Mouse (Mus musculus) neural tube, embryonic 14.5 days (tissue): ENCODE results near the gene Epha6. TPM values are rescaled to one million over a fixed set of nuclear protein-coding genes. Genes with fewer than 3 reads are reported as not detected.

Experiments
- ATAC-seq: fragments of 200-750 bp; cut with Nextera tagmentation; 2 replicates; pipeline ENCODE4 v1.8.0; 2017; ENCODE audit warnings: low read depth, mild to moderate bottlenecking, moderate TSS enrichment, moderate library complexity
- H3K27ac ChIP-seq: fragments of 300-500 bp; sonication (generic); 2 replicates; pipeline ENCODE4 v1.5.1; 2014; ENCODE audit warnings: low read depth, mild to moderate bottlenecking, control low read depth, low read length, moderate library complexity, mixed read lengths
- H3K27me3 ChIP-seq: fragments of 300-500 bp; sonication (generic); 2 replicates; pipeline ENCODE4 v1.6.1; 2014; ENCODE audit warnings: low read length; ENCODE audit not compliant: control insufficient read depth, insufficient read depth
- H3K36me3 ChIP-seq: fragments of 300-500 bp; sonication (generic); 2 replicates; pipeline ENCODE4 v1.6.1; 2014; ENCODE audit warnings: low read length, mixed read lengths; ENCODE audit not compliant: control insufficient read depth, insufficient read depth
- H3K4me1 ChIP-seq: fragments of 300-500 bp; sonication (generic); 2 replicates; pipeline ENCODE4 v1.6.1; 2014; ENCODE audit warnings: low read length; ENCODE audit not compliant: control insufficient read depth, insufficient read depth
- H3K4me2 ChIP-seq: fragments of 300-500 bp; sonication (generic); 2 replicates; pipeline ENCODE4 v1.6.1; 2014; ENCODE audit warnings: mild to moderate bottlenecking, low read depth, low read length, control low read depth
- H3K4me3 ChIP-seq: fragments of 300-500 bp; sonication (generic); 2 replicates; pipeline ENCODE4 v1.5.1; 2014; ENCODE audit warnings: low read depth, low read length, control low read depth, mixed read lengths
- H3K9ac ChIP-seq: fragments of 300-500 bp; sonication (generic); replicated peaks from 2 replicates; pipeline ENCODE4 v1.6.1; 2014; ENCODE audit warnings: low read depth, mild to moderate bottlenecking, control low read depth, low read length, mixed read lengths
- H3K9me3 ChIP-seq: fragments of 300-500 bp; sonication (generic); 2 replicates; pipeline ENCODE4 v1.6.1; 2016; ENCODE audit warnings: low read length; ENCODE audit not compliant: control insufficient read depth
- WGBS: fragments of 180-500 bp; shearing (Covaris S2); extraction: QIAGEN DNeasy Blood & Tissue Kit; methylation state at CpG from one replicate; pipeline ENCODE4 v1.1.7; 2014; 5-methylcytosine and 5-hydroxymethylcytosine counted together
- polyA plus RNA-seq: library from polyadenylated mRNA; unstranded; fragments of >200 nt; fragmentation: Nextera tagmentation; extraction: Ambion mirVana; gene quantifications from 2 replicates; pipeline ENCODE4 v1.2.1, GENCODE M21; 2014

Epha6 gene
- polyA plus RNA-seq, 1 experiment from 2014 or later = 11.2 TPM

- H3K27me3 ChIP-seq = no peaks in the 10 kb centered on the region
- no peaks in the 10 kb centered on the region for H3K36me3 ChIP-seq
- no peak overlapping the region for H3K4me2 ChIP-seq
- no peak for ATAC-seq
- H3K9ac ChIP-seq = no peak overlapping the region
- H3K9me3 ChIP-seq = no peaks in the 10 kb centered on the region
- WGBS = 87% methylated on average over 2 of the region's 2 CpGs
- H3K4me3 ChIP-seq = no peak overlapping the region
- no peak overlapping the region for H3K27ac ChIP-seq
- H3K4me1 ChIP-seq = no peaks in the 10 kb centered on the region
These were observed 833.0 kb downstream of the Epha6 start for GRCm38 (mm10) chr16:59772297-59772696.

GRCm38 (mm10) chr16:59770421-59770820 is 834.9 kb downstream of the Epha6 start:
- no peak for ATAC-seq
- no peaks in the 10 kb centered on the region for H3K36me3 ChIP-seq
- H3K4me1 ChIP-seq = no peaks in the 10 kb centered on the region
- no peak overlapping the region for H3K4me2 ChIP-seq
- H3K9ac ChIP-seq = no peak overlapping the region
- WGBS = 93% methylated on average over 1 of the region's 1 CpGs
- no peaks in the 10 kb centered on the region for H3K27me3 ChIP-seq
- H3K9me3 ChIP-seq = no peaks in the 10 kb centered on the region
- H3K27ac ChIP-seq = no peak overlapping the region
- H3K4me3 ChIP-seq = no peak overlapping the region

- no peak for ATAC-seq
- no peak overlapping the region for H3K9ac ChIP-seq
- H3K9me3 ChIP-seq = no peaks in the 10 kb centered on the region
- no peak overlapping the region for H3K4me2 ChIP-seq
- H3K4me3 ChIP-seq = no peak overlapping the region
- no peak overlapping the region for H3K27ac ChIP-seq
- H3K36me3 ChIP-seq = no peaks in the 10 kb centered on the region
- no peaks in the 10 kb centered on the region for H3K4me1 ChIP-seq
- no peaks in the 10 kb centered on the region for H3K27me3 ChIP-seq
- 82% methylated on average over 7 of the region's 7 CpGs for WGBS
These were observed 835.4 kb downstream of the Epha6 start for GRCm38 (mm10) chr16:59769936-59770335.

- 87% methylated on average over 4 of the region's 4 CpGs for WGBS
- Histone ChIP-seq H3K36me3 (no peaks in the 10 kb centered on the region), H3K27ac (no peak overlapping the region), H3K9ac (no peak overlapping the region), H3K9me3 (no peaks in the 10 kb centered on the region), H3K27me3 (no peaks in the 10 kb centered on the region), H3K4me2 (no peak overlapping the region), H3K4me1 (no peaks in the 10 kb centered on the region), H3K4me3 (no peak overlapping the region)
- no peak for ATAC-seq
These were observed 844.5 kb downstream of the Epha6 start for GRCm38 (mm10) chr16:59760875-59761274.

GRCm38 (mm10) chr16:59750905-59751304 is 854.4 kb downstream of the Epha6 start:
- Histone ChIP-seq H3K36me3 (no peaks in the 10 kb centered on the region), H3K4me1 (no peaks in the 10 kb centered on the region), H3K27ac (no peak overlapping the region), H3K9me3 (no peaks in the 10 kb centered on the region), H3K4me2 (no peak overlapping the region), H3K4me3 (no peak overlapping the region), H3K9ac (no peak overlapping the region), H3K27me3 (no peaks in the 10 kb centered on the region)
- ATAC-seq = no peak
- 92% methylated on average over 4 of the region's 4 CpGs for WGBS

GRCm38 (mm10) chr16:59743669-59744068 is 861.7 kb downstream of the Epha6 start:
- no peaks in the 10 kb centered on the region for H3K4me1 ChIP-seq
- ATAC-seq = no peak
- H3K27ac ChIP-seq = no peak overlapping the region
- no peak overlapping the region for H3K4me3 ChIP-seq
- no peak overlapping the region for H3K4me2 ChIP-seq
- no peak overlapping the region for H3K9ac ChIP-seq
- 95% methylated on average over 1 of the region's 1 CpGs for WGBS
- H3K36me3 ChIP-seq = no peaks in the 10 kb centered on the region
- no peaks in the 10 kb centered on the region for H3K9me3 ChIP-seq
- no peaks in the 10 kb centered on the region for H3K27me3 ChIP-seq

GRCm38 (mm10) chr16:59715524-59715923 is 889.8 kb downstream of the Epha6 start:
- no peaks in the 10 kb centered on the region for H3K4me1 ChIP-seq
- ATAC-seq = no peak
- H3K9me3 ChIP-seq = no peaks in the 10 kb centered on the region
- no peak overlapping the region for H3K9ac ChIP-seq
- no peak overlapping the region for H3K27ac ChIP-seq
- H3K4me2 ChIP-seq = no peak overlapping the region
- H3K36me3 ChIP-seq = no peaks in the 10 kb centered on the region
- H3K27me3 ChIP-seq = no peaks in the 10 kb centered on the region
- WGBS = 68% methylated on average over 4 of the region's 4 CpGs
- no peak overlapping the region for H3K4me3 ChIP-seq

- no peak for ATAC-seq
- WGBS = 88% methylated on average over 7 of the region's 7 CpGs
- no peaks in the 10 kb centered on the region for H3K27me3 ChIP-seq
- no peak overlapping the region for H3K27ac ChIP-seq
- no peak overlapping the region for H3K9ac ChIP-seq
- no peaks in the 10 kb centered on the region for H3K4me1 ChIP-seq
- H3K9me3 ChIP-seq = no peaks in the 10 kb centered on the region
- H3K4me3 ChIP-seq = no peak overlapping the region
- H3K36me3 ChIP-seq = no peaks in the 10 kb centered on the region
- no peak overlapping the region for H3K4me2 ChIP-seq
These were observed 912.1 kb downstream of the Epha6 start for GRCm38 (mm10) chr16:59693230-59693629.

GRCm38 (mm10) chr16:59689120-59689519 is 916.2 kb downstream of the Epha6 start:
- ATAC-seq = no peak
- WGBS = 90% methylated on average over 5 of the region's 5 CpGs
- H3K9me3 ChIP-seq = no peaks in the 10 kb centered on the region

GRCm38 (mm10) chr16:59685135-59685534 is 920.2 kb downstream of the Epha6 start:
- Histone ChIP-seq H3K36me3 (no peaks in the 10 kb centered on the region), H3K4me3 (no peak overlapping the region), H3K9ac (no peak overlapping the region), H3K27me3 (no peaks in the 10 kb centered on the region), H3K9me3 (no peaks in the 10 kb centered on the region), H3K27ac (no peak overlapping the region), H3K4me2 (no peak overlapping the region), H3K4me1 (no peaks in the 10 kb centered on the region)
- no peak for ATAC-seq
- WGBS = 69% methylated on average over 5 of the region's 5 CpGs

More at GRCm38 (mm10) chr16:59689120-59689519, 916.2 kb downstream of the Epha6 start:
- no peak overlapping the region for H3K4me3 ChIP-seq
- H3K27me3 ChIP-seq = no peaks in the 10 kb centered on the region
- H3K36me3 ChIP-seq = no peaks in the 10 kb centered on the region
- no peaks in the 10 kb centered on the region for H3K4me1 ChIP-seq
- H3K9ac ChIP-seq = no peak overlapping the region
- H3K27ac ChIP-seq = no peak overlapping the region
- H3K4me2 ChIP-seq = no peak overlapping the region
